Mouse (Mus musculus) layer of hippocampus, adult 8-10 months (tissue): ENCODE measurements around the gene Ip6k2. TPM values are rescaled to one million over a fixed set of nuclear protein-coding genes. Genes with fewer than 3 reads are reported as not detected.

Source experiments
- DNase-seq, 2 experiments: peaks; one replicate each; pipeline ENCODE4 v3.0.0; 2022; ENCODE audit warnings: low spot score in 2 of 2
- total RNA-seq, 4 experiments: library from RNA; stranded (reverse); gene quantifications; 2 replicates each; pipeline ENCODE4 v1.2.4; 2022

The Ip6k2 gene
- total RNA-seq, 4 experiments from 2014 or later: 195 to 221 (median 213) TPM

DNA sequence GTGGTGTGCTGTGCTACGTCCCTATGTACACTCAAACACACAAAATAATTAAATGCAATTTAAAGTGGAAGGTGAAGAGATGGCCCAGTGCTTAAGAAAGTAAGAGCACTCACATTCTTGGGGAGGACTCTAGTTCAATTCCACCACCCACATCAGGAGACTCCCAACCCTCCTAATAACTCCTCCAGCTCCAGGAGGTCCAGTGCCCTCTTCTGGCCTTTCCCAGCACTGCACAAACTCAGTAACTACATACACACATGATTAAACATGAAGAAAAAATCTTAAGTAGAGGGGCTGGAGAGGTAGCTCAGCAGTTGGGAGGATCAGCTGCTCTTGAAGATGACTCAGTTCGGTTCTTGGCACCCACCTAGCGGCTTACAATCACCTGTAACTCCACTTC lies 35.9 kb downstream of the Ip6k2 start:
- no peak for DNase-seq

DNA sequence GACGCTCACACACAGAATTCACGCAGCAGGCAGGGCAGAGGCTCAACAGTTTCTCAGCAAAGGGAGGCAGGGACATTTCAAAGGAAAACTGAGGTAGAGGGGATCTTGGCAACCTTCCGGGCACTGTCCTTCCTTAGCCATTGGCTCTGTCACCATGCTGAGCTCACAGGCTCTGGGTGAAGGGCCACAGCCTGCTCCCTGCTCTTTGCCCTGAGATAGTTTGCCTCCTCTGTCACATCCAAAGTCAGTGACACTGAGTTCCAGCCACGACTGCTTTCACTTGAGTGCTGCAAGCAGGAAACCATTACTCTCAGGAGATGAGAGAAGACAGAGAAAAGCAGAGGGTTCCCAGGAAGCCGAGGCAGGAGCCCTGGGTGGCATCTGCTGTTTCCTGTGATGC lies 36.5 kb downstream of the Ip6k2 start:
- no peak for DNase-seq

GRCm38 (mm10) chr9:108824144-108824685 lies 40.6 kb downstream of the Ip6k2 start:
- no peak for DNase-seq

DNA sequence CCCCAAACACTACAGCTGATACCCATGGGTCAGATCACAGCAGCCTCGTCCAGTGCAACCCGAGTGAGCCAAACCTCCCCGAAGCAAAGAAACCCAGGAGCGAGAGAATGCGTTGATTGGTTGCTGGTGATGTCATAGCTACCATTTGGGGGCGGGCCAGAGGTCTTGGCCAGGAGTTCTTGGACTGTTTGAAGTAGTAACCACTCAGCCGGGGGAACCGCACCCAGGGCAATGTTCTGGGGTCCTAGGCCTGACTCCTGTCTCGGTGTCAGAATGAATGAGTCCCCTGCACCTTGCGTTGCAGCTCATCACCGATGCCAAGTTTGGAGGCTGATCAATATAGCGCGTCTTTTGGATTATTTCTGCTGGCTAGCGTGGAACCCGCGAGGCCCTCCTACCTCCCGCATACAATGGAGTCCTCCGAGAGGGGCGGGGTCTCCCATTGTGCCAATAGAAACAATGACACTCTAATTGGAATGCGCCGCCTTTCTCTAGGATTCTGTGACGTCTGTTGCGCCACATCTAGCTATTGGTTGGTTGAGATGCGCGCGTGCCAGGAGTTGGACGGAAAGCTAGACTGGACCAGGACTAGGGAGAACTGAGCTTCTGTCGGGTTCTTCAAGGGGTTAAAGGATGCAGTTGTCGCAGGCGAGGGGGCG lies 41.3 kb downstream of the Ip6k2 start:
- peak; percentile 90 to 92 for DNase-seq

DNA sequence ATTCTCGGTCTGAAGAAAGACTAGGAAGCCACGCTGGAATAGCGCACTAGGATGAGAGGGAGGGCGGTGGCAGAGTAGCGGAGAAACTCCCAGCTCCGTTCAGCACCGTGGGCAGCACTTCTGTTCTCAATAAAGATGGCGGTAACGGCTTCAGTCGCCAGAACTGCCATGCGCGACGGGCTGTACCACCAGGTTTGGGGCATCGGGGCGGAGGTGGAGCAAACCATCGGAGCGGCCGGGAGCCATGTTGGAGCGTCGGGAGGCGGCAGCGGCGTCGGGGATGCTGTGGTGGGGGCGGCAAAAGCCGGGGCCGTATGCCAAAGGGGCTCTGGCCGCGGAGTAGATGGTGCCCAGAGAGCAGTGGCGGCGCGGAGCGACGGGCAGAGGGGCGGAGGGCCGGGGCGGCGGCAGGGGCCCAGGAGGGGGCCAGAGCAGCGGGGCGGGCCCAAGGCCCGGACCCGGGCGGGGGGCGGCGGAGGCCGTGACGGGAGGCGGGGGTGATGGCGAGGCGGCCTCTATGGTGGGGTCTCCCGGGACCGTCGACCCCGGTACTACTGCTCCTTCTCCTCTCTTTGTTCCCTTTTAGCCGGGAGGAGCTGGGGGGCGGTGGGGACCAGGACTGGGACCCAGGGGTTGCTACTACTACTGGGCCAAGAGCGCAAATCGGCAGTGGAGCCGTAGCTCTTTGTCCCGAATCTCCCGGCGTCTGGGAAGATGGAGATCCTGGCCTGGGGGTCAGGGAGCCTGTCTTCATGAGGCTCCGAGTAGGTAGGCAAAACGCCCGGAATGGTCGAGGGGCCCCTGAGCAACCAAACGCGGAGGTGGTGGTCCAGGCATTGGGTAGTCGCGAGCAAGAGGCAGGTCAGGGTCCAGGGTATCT lies 42.5 kb downstream of the Ip6k2 start, which contains the start of gene Celsr3:
TSS of gene Celsr3 (plus strand) at position 501 of the 880 bp plus-strand sequence.
- DNase-seq: peak; percentile 81 to 89

DNA sequence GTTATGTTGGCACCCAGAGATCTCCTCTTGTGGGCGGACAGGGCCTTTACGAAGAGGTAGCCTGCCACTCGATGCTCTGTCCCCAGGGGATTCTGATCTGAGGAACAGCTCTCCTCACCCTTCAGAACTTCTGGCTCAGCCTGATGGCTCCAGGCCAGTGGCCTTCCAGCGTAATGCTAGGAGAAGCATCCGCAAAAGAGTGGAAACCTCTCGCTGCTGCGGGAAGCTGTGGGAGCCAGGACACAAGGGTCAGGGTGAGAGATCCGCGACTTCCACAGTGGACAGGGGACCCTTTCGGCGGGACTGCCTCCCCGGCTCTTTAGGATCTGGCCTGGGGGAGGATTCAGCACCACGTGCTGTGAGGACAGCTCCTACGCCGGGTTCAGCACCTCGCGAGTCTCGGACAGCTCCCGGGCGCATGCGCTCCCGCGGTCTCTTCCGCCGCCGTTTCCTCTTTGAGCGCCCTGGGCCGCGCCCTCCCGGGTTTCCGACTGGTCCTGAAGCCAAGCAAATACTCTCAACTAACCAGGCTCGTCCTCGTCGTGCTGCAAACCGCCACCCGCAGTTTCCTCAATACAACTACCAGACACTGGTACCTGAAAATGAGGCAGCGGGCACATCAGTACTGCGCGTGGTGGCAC lies 43.2 kb downstream of the Ip6k2 start:
- peak in 1 of 2 experiments; percentile 65 for DNase-seq

GRCm38 (mm10) chr9:108827454-108827853 lies 43.9 kb downstream of the Ip6k2 start:
- no peak for DNase-seq

GRCm38 (mm10) chr9:108827906-108828305 lies 44.3 kb downstream of the Ip6k2 start:
- no peak for DNase-seq

GRCm38 (mm10) chr9:108831637-108832036 lies 48.0 kb downstream of the Ip6k2 start:
- no peak for DNase-seq

GRCm38 (mm10) chr9:108832390-108833108 lies 49.0 kb downstream of the Ip6k2 start:
- peak; percentile 63 to 72 for DNase-seq

DNA sequence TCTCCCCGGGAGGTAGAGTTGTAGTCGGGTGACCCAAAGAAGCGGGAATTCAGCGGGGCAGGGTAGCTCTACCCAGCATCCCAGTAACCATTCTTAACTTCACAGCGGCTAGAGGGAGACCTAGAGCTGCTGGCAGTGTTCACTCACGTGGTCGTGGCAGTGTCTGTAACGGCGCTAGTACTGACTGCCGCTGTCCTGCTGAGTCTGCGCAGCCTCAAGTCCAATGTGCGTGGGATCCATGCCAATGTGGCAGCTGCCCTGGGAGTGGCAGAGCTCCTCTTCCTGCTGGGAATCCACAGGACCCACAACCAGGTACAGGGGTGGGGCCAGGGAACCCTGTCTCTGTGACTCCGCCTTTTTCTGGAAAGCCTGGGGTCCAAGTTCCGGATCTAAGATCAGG lies 59.4 kb downstream of the Ip6k2 start:
- peak; percentile 60 to 62 for DNase-seq

DNA sequence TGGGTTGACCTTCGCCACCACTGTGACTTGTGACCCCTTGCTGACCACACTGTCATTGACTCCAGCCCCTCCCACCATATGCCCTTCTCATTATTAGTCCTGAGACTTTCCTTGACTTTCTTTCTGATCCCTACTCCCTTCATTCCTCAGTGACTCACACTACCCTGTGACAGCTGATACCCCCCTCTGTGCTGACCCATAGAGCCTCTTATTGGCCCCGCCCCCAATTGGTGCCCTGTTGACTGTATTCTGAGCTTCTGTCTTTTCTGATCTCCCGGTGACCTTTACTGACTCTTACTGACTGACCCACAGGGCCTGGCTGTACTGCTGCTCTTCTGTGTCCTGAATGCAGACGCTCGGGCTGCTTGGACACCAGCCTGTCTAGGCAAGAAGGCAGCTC lies 61.8 kb downstream of the Ip6k2 start:
- no peak for DNase-seq

- no peak for DNase-seq
Measured at GRCm38 (mm10) chr9:108847374-108847773, 63.8 kb downstream of the Ip6k2 start.

- DNase-seq: no peak
Measured at GRCm38 (mm10) chr9:108848419-108848818, 64.8 kb downstream of the Ip6k2 start.

DNA sequence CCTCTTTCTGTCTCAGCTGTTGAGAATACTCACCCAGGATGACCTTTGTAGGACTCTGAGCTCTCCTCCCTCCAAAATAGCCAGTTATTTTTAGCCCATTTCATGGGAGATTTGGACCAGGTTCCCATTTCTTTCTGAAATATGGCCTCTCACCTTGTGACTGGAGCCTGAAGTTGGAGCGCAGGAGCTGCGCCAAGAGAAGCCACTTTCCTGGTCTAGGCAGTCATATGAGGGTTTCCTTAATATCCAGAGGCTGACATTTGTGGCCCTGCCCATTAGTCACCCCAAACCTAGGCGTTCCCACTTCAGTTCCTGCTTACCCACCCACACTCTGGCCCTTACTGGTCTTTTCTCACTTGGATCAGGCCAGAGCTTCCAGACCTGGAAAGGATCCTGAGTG lies 69.4 kb downstream of the Ip6k2 start, which contains the start of gene Slc26a6:
TSS of gene Slc26a6 (plus strand) at position 308 of the 400 bp plus-strand sequence.
- no peak for DNase-seq

DNA sequence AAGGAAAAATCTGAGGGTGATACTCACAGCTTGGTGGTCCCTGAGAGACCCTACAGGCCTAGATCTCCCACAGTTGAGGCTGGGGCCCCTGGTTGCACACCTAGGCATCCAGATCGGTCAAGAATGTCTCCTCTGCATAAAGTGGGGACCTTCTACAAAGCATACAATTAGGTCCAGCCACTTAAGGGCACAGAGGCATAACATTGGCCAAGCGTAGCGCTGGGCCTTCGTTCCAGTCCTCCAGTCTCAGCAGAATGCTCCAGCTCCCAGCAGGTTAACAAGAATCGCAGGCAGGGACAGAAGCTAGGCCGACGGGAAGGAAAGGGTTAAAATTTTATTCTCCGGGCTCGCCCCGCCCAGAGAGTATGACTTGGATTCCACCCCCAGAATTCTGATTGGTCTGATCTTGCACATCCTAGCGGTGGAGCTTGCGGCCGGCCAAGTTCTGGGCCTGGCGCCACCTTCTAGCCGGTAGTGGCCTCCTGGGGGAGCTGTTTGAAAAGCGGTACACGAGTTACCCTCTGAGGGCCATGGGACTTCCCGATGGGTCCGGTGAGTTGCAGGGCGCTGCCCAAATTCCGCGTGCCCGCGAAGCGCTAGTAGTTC lies 70.1 kb downstream of the Ip6k2 start:
- DNase-seq: peak; percentile 93 to 94

DNA sequence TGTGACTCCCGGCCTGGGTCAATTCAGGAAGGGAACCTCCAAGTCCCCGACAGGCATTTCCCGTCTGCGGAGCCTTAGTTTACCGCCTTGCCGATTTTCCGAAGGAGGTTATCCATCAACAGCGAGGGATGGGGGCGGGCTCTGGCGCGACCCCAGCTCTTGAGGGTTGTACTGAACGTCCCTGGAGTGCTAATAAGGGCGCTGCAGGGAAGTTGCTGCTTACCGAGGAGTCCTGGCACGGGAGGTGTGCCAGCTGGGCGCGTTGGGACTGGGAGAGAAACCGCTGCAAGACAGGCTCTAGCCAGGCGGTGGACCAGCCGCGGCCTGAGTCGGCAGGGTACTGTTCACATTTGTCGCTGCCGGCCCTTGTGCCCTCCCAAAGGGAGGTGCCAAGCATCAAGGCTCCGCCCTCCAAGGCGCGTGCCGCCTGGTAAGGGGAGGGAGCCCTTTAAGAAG lies 70.7 kb downstream of the Ip6k2 start:
- peak; percentile 84 to 86 for DNase-seq

GRCm38 (mm10) chr9:108855335-108855734 lies 71.7 kb downstream of the Ip6k2 start:
- no peak for DNase-seq
